Mouse (Mus musculus): ENCODE data around the gene Gm19668. TPM values are rescaled to one million over a fixed set of nuclear protein-coding genes. Genes with fewer than 3 reads are reported as not detected.

Gm19668 gene
- not detected for polyA plus RNA-seq (2014; fragmentation: Illumina TruSeq; extraction: RNeasy Lipid Tissue Mini Kit (QIAGEN cat#74804); ENCODE audit: low read depth, low replicate concordance)

DNA sequence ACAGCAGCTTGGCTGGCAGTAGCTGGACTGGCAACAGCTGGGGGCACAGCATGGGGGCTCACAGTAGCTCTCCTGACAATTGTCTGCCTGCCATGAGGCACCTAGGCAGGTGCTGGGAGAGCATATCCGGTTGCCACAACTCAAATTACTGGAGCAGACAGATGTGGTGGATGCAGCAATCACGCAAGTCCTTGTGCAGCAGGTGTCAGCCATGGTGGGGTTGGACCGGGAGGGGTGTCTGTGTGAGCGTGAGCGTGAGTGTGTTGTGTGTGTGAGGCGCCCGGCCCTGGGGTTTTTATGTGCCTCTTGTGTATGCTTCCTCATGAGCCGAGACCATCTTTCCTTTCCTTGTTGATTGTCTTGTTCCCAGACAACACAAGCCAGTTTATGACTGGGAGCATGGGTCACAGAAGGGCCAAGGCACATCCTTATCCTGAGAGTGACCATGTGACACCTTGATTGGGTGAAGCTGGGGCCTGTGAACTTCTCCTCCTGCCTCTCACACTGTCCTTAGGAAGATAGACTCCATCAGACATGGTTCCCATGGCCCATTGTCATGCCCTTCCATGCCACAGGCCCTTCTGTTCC is at the start of gene Gm19668:
Gene Gm19668 (minus strand): TSS at position 213 of the 588 bp plus-strand sequence.

GRCm38 (mm10) chr10:77846503-77846902 is 47.6 kb upstream of the Gm19668 start, which contains the start of gene Gm36176:
TSS of gene Gm36176 (plus strand) at chr10:77846803.

GRCm38 (mm10) chr10:77835647-77836046 is 36.7 kb upstream of the Gm19668 start, which contains the start of gene Krtap10-10:
TSS of gene Krtap10-10 (plus strand) at chr10:77835947.

GRCm38 (mm10) chr10:77826951-77827350 is 28.0 kb upstream of the Gm19668 start, which contains the start of gene Krtap10-4:
TSS of gene Krtap10-4 (minus strand) at chr10:77827095.

DNA sequence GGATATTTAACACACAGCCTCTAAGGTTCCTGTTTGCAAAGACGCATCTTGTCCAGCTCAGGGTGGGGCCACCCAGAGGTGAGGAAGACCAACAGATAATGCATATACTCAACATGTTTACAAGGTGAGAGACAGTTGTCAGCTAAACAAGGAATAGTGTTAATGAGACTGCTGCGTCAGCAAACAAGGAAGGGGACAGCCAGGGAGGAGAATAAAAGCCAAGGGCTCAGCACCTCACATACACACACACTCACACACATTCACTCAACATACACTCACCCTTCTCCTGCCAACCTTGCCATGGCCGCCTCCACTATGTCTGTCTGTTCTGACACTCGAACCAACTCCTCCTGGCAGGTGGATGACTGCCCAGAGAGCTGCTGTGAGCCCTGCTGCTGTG is 15.4 kb upstream of the Gm19668 start, which contains the start of gene Gm2696:
Gene Gm2696 (plus strand): TSS at position 301 of the 400 bp plus-strand sequence.

DNA sequence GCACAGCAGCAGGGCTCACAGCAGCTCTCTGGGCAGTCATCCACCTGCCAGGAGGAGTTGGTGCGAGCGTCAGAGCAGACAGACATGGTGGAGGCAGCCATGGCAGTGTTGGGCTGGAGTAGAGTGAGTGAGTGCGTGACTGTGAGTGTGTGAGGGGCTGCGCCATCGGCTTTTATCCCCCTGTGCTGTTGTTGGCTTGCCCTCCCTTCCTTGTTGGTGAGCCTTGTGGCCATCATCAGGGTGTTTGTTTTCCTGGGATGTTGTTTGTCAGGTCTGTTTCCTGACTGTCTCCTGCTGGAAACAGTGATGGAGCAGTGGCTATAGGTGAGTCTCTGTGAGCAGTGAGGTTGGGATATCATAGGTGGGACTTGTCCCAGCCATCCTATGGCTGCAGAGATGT is 12.8 kb upstream of the Gm19668 start, which contains the start of gene Gm9507:
Gene Gm9507 (minus strand): TSS at position 101 of the 400 bp plus-strand sequence.

DNA sequence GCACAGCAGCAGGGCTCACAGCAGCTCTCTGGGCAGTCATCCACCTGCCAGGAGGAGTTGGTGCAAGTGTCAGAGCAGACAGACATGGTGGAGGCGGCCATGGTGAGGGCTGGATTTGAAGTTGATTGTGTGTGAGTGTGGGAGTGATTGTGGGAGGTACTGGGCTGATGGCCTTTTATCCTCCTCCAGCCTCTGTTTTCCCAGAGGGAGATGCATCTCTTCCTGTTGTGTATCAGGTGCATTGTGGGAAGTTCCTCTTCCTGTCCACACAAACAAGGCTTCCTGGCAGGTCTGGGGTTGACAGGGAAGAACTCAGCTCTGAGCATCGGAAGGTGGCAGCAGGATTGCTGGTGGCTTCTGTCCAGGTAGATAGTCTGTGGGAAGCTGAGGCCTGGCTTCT is 4.0 kb downstream of the Gm19668 start, which contains the start of gene Gm9639:
Gene Gm9639 (minus strand): TSS at position 101 of the 400 bp plus-strand sequence.

DNA sequence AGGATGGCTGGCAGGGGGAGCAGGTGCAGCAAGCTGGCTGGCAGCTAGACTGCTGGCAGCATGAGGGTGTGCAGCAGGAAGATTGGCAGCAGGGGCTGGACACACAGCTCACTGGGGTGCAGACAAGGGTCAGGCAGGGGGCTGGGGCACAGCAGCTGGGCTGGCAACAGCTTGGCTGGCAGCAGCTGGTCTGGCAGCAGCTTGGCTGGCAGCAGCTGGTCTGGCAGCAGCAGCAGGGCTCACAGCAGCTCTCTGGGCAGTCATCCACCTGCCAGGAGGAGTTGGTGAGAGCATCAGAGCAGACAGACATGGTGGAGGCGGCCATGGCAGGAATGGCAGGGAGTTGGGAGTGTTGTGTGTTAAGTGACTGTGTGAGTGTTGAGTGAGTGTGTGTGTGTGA is 11.1 kb downstream of the Gm19668 start, which contains the start of gene Gm7137:
Gene Gm7137 (minus strand): TSS at position 325 of the 400 bp plus-strand sequence.

DNA sequence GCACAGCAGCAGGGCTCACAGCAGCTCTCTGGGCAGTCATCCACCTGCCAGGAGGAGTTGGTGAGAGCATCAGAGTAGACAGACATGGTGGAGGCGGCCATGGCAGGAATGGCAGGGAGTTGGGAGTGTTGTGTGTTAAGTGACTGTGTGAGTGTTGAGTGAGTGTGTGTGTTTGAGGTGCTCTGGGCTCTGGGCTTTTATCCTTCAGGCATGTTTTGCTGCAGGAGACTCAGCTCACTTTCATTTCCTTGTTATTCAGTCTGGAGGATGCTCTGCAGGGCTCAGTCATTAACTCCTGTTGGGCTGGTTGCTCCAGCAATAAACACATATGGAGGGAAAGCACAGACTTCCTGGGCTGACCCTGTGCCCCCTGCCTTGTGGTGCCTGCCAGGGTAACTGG is 16.5 kb downstream of the Gm19668 start, which contains the start of gene Gm3250:
Gene Gm3250 (minus strand): TSS at position 101 of the 400 bp plus-strand sequence.

GRCm38 (mm10) chr10:77776844-77777243 is 22.1 kb downstream of the Gm19668 start, which contains the start of gene Gm7138:
TSS of gene Gm7138 (minus strand) at chr10:77776944.

DNA sequence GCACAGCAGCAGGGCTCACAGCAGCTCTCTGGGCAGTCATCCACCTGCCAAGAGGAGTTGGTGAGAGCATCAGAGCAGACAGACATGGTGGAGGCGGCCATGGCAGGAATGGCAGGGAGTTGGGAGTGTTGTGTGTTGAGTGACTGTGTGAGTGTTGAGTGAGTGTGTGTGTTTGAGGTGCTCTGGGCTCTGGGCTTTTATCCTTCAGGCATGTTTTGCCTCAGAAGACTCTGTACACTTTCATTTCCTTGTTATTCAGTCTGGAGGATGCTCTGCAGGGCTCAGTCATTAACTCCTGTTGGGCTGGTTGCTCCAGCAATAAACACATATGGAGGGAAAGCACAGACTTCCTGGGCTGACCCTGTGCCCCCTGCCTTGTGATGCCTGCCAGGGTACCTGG is 27.7 kb downstream of the Gm19668 start, which contains the start of gene Gm3238:
Gene Gm3238 (minus strand): TSS at position 101 of the 400 bp plus-strand sequence.

GRCm38 (mm10) chr10:77759582-77759981 is 39.4 kb downstream of the Gm19668 start, which contains the start of gene Gm3233:
TSS of gene Gm3233 (minus strand) at chr10:77759682.

DNA sequence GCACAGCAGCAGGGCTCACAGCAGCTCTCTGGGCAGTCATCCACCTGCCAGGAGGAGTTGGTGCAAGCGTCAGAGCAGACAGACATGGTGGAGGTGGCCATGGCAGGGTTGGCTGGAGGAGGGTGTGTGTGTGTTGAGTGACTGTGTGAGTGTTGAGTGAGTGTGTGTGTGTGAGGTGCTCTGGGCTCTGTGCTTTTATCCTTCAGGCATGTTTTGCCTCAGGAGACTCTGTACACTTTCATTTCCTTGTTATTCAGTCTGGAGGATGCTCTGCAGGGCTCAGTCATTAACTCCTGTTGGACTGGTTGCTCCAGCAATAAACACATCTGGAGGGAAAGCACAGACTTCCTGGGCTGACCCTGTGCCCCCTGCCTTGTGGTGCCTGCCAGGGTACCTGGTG is 47.7 kb downstream of the Gm19668 start, which contains the start of gene Gm9736:
Gene Gm9736 (minus strand): TSS at position 101 of the 400 bp plus-strand sequence.

Other genes starting within 250 kb of the Gm19668 start
- gene Pttg1ip, start 217.4 kb downstream of the Gm19668 start, polyA plus RNA-seq (2014; fragmentation: Illumina TruSeq; extraction: RNeasy Lipid Tissue Mini Kit (QIAGEN cat#74804); ENCODE audit: low read depth, low replicate concordance) = 158 TPM
- 72.2 TPM for gene Sumo3, start 193.0 kb downstream of the Gm19668 start, polyA plus RNA-seq (2014; fragmentation: Illumina TruSeq; extraction: RNeasy Lipid Tissue Mini Kit (QIAGEN cat#74804); ENCODE audit: low read depth, low replicate concordance)
- gene Gm49325, start 192.9 kb downstream of the Gm19668 start, polyA plus RNA-seq (2014; fragmentation: Illumina TruSeq; extraction: RNeasy Lipid Tissue Mini Kit (QIAGEN cat#74804); ENCODE audit: low read depth, low replicate concordance) = not detected
- gene Ube2g2, start 176.9 kb downstream of the Gm19668 start, polyA plus RNA-seq (2014; fragmentation: Illumina TruSeq; extraction: RNeasy Lipid Tissue Mini Kit (QIAGEN cat#74804); ENCODE audit: low read depth, low replicate concordance) = 10.8 TPM
- not detected for gene Tspear, start 112.6 kb downstream of the Gm19668 start, polyA plus RNA-seq (2014; fragmentation: Illumina TruSeq; extraction: RNeasy Lipid Tissue Mini Kit (QIAGEN cat#74804); ENCODE audit: low read depth, low replicate concordance)
- gene Gm19402, start 108.4 kb downstream of the Gm19668 start, polyA plus RNA-seq (2014; fragmentation: Illumina TruSeq; extraction: RNeasy Lipid Tissue Mini Kit (QIAGEN cat#74804); ENCODE audit: low read depth, low replicate concordance) = not detected
- gene Gm9508, start 101.9 kb downstream of the Gm19668 start, polyA plus RNA-seq (2014; fragmentation: Illumina TruSeq; extraction: RNeasy Lipid Tissue Mini Kit (QIAGEN cat#74804); ENCODE audit: low read depth, low replicate concordance) = not detected
- not detected for gene Gm10272, start 92.5 kb downstream of the Gm19668 start, polyA plus RNA-seq (2014; fragmentation: Illumina TruSeq; extraction: RNeasy Lipid Tissue Mini Kit (QIAGEN cat#74804); ENCODE audit: low read depth, low replicate concordance)
- not detected for gene Gm10024, start 87.7 kb downstream of the Gm19668 start, polyA plus RNA-seq (2014; fragmentation: Illumina TruSeq; extraction: RNeasy Lipid Tissue Mini Kit (QIAGEN cat#74804); ENCODE audit: low read depth, low replicate concordance)
- gene Gm10142, start 83.3 kb downstream of the Gm19668 start, polyA plus RNA-seq (2014; fragmentation: Illumina TruSeq; extraction: RNeasy Lipid Tissue Mini Kit (QIAGEN cat#74804); ENCODE audit: low read depth, low replicate concordance) = not detected
- not detected for gene Krtap12-1, start 78.5 kb downstream of the Gm19668 start, polyA plus RNA-seq (2014; fragmentation: Illumina TruSeq; extraction: RNeasy Lipid Tissue Mini Kit (QIAGEN cat#74804); ENCODE audit: low read depth, low replicate concordance)
- gene Gm10100, start 72.6 kb downstream of the Gm19668 start, polyA plus RNA-seq (2014; fragmentation: Illumina TruSeq; extraction: RNeasy Lipid Tissue Mini Kit (QIAGEN cat#74804); ENCODE audit: low read depth, low replicate concordance) = not detected
- gene Gm18596, start 56.5 kb downstream of the Gm19668 start, polyA plus RNA-seq (2014; fragmentation: Illumina TruSeq; extraction: RNeasy Lipid Tissue Mini Kit (QIAGEN cat#74804); ENCODE audit: low read depth, low replicate concordance) = not detected
- not detected for gene Gm9736, start 47.8 kb downstream of the Gm19668 start, polyA plus RNA-seq (2014; fragmentation: Illumina TruSeq; extraction: RNeasy Lipid Tissue Mini Kit (QIAGEN cat#74804); ENCODE audit: low read depth, low replicate concordance)
- gene Gm3233, start 39.5 kb downstream of the Gm19668 start, polyA plus RNA-seq (2014; fragmentation: Illumina TruSeq; extraction: RNeasy Lipid Tissue Mini Kit (QIAGEN cat#74804); ENCODE audit: low read depth, low replicate concordance) = not detected
- gene Gm3238, start 27.8 kb downstream of the Gm19668 start, polyA plus RNA-seq (2014; fragmentation: Illumina TruSeq; extraction: RNeasy Lipid Tissue Mini Kit (QIAGEN cat#74804); ENCODE audit: low read depth, low replicate concordance) = not detected
- gene Gm7138, start 22.2 kb downstream of the Gm19668 start, polyA plus RNA-seq (2014; fragmentation: Illumina TruSeq; extraction: RNeasy Lipid Tissue Mini Kit (QIAGEN cat#74804); ENCODE audit: low read depth, low replicate concordance) = not detected
- gene Gm3250, start 16.6 kb downstream of the Gm19668 start, polyA plus RNA-seq (2014; fragmentation: Illumina TruSeq; extraction: RNeasy Lipid Tissue Mini Kit (QIAGEN cat#74804); ENCODE audit: low read depth, low replicate concordance) = not detected
- gene Gm7137, start 10.9 kb downstream of the Gm19668 start, polyA plus RNA-seq (2014; fragmentation: Illumina TruSeq; extraction: RNeasy Lipid Tissue Mini Kit (QIAGEN cat#74804); ENCODE audit: low read depth, low replicate concordance) = not detected
- gene Gm9639, start 4.1 kb downstream of the Gm19668 start, polyA plus RNA-seq (2014; fragmentation: Illumina TruSeq; extraction: RNeasy Lipid Tissue Mini Kit (QIAGEN cat#74804); ENCODE audit: low read depth, low replicate concordance) = not detected
- gene Gm9507, start 12.7 kb upstream of the Gm19668 start, polyA plus RNA-seq (2014; fragmentation: Illumina TruSeq; extraction: RNeasy Lipid Tissue Mini Kit (QIAGEN cat#74804); ENCODE audit: low read depth, low replicate concordance) = not detected
- gene Gm2696, start 15.5 kb upstream of the Gm19668 start, polyA plus RNA-seq (2014; fragmentation: Illumina TruSeq; extraction: RNeasy Lipid Tissue Mini Kit (QIAGEN cat#74804); ENCODE audit: low read depth, low replicate concordance) = not detected
- not detected for gene Krtap10-4, start 28.0 kb upstream of the Gm19668 start, polyA plus RNA-seq (2014; fragmentation: Illumina TruSeq; extraction: RNeasy Lipid Tissue Mini Kit (QIAGEN cat#74804); ENCODE audit: low read depth, low replicate concordance)
- gene Krtap10-10, start 36.8 kb upstream of the Gm19668 start, polyA plus RNA-seq (2014; fragmentation: Illumina TruSeq; extraction: RNeasy Lipid Tissue Mini Kit (QIAGEN cat#74804); ENCODE audit: low read depth, low replicate concordance) = not detected
- gene Gm36176, start 47.7 kb upstream of the Gm19668 start, polyA plus RNA-seq (2014; fragmentation: Illumina TruSeq; extraction: RNeasy Lipid Tissue Mini Kit (QIAGEN cat#74804); ENCODE audit: low read depth, low replicate concordance) = not detected
- not detected for gene Gm10318, start 53.7 kb upstream of the Gm19668 start, polyA plus RNA-seq (2014; fragmentation: Illumina TruSeq; extraction: RNeasy Lipid Tissue Mini Kit (QIAGEN cat#74804); ENCODE audit: low read depth, low replicate concordance)
- not detected for gene Gm3285, start 62.8 kb upstream of the Gm19668 start, polyA plus RNA-seq (2014; fragmentation: Illumina TruSeq; extraction: RNeasy Lipid Tissue Mini Kit (QIAGEN cat#74804); ENCODE audit: low read depth, low replicate concordance)
- gene Lrrc3, start 103.4 kb upstream of the Gm19668 start, polyA plus RNA-seq (2014; fragmentation: Illumina TruSeq; extraction: RNeasy Lipid Tissue Mini Kit (QIAGEN cat#74804); ENCODE audit: low read depth, low replicate concordance) = 15.8 TPM
- gene Trpm2, start 171.4 kb upstream of the Gm19668 start, polyA plus RNA-seq (2014; fragmentation: Illumina TruSeq; extraction: RNeasy Lipid Tissue Mini Kit (QIAGEN cat#74804); ENCODE audit: low read depth, low replicate concordance) = 1.7 TPM
- 0.72 TPM for gene 1810043G02Rik, start 179.4 kb upstream of the Gm19668 start, polyA plus RNA-seq (2014; fragmentation: Illumina TruSeq; extraction: RNeasy Lipid Tissue Mini Kit (QIAGEN cat#74804); ENCODE audit: low read depth, low replicate concordance)
- gene Pfkl, start 210.9 kb upstream of the Gm19668 start, polyA plus RNA-seq (2014; fragmentation: Illumina TruSeq; extraction: RNeasy Lipid Tissue Mini Kit (QIAGEN cat#74804); ENCODE audit: low read depth, low replicate concordance) = 1.1 TPM
- not detected for gene Dnmt3l, start 242.8 kb upstream of the Gm19668 start, polyA plus RNA-seq (2014; fragmentation: Illumina TruSeq; extraction: RNeasy Lipid Tissue Mini Kit (QIAGEN cat#74804); ENCODE audit: low read depth, low replicate concordance)
- not detected for gene Aire, start 244.5 kb upstream of the Gm19668 start, polyA plus RNA-seq (2014; fragmentation: Illumina TruSeq; extraction: RNeasy Lipid Tissue Mini Kit (QIAGEN cat#74804); ENCODE audit: low read depth, low replicate concordance)

Data from liver, adult 10 weeks (tissue).